8 mouse cellular contexts compared by ENCODE assay signal in genomic region chr11:101173631-101174388, GRCm38 (mm10). TPM values are rescaled to one million over a fixed set of nuclear protein-coding genes. Genes with fewer than 3 reads are reported as not detected.
DNase-seq lines count a peak whose midpoint lies in the region; ATAC-seq and TF ChIP-seq lines count a peak whose summit lies in the region.

No protein-coding gene starts in this region.

- 1% methylated on average over 61 of the region's 61 CpGs for WGBS in embryonic facial prominence, embryonic 13.5 days
- WGBS in heart, embryonic 11.5 days (ENCODE audit: insufficient replicate concordance), result 3% methylated on average over 61 of the region's 61 CpGs
- WGBS in liver, embryonic 15.5 days (ENCODE audit: insufficient replicate concordance), result 1% methylated on average over 61 of the region's 61 CpGs

- H3K27me3 ChIP-seq in C2C12 (ENCODE audit: control insufficient read depth, insufficient read depth, insufficient read length), result no peaks in the 10 kb centered on the region
- peaks cover 78% of the 10 kb centered on the region for H3K27me3 ChIP-seq in embryonic facial prominence, embryonic 13.5 days
- H3K27me3 ChIP-seq in heart, embryonic 11.5 days (ENCODE audit: control insufficient read depth, insufficient read depth, low read length), result peaks cover 52% of the 10 kb centered on the region
- H3K27me3 ChIP-seq in liver, embryonic 15.5 days, result peaks cover 100% of the 10 kb centered on the region

- no peaks in the 10 kb centered on the region for H3K36me3 ChIP-seq in C2C12 (ENCODE audit: control insufficient read depth, insufficient read depth)
- no peaks in the 10 kb centered on the region for H3K36me3 ChIP-seq in embryonic facial prominence, embryonic 13.5 days
- no peaks in the 10 kb centered on the region for H3K36me3 ChIP-seq in heart, embryonic 11.5 days (ENCODE audit: control insufficient read depth, insufficient read depth, low read length)
- no peaks in the 10 kb centered on the region for H3K36me3 ChIP-seq in liver, embryonic 15.5 days (replicated peaks)

- peak overlapping the region; percentile 67 for H3K4me2 ChIP-seq in embryonic facial prominence, embryonic 13.5 days
- H3K4me2 ChIP-seq in heart, embryonic 11.5 days, result peak overlapping the region; percentile 71
- peak overlapping the region; percentile 66 for H3K4me2 ChIP-seq in liver, embryonic 15.5 days

- DNase-seq in adrenal gland, postnatal 10 days, result peak; percentile 85
- DNase-seq in kidney, adult 8-10 months, result peak; percentile 76 to 80
- peak; percentile 65 to 78 for DNase-seq in natural killer cell, adult 2 months (ENCODE audit: low spot score in 2 of 2)
- DNase-seq in testis, postnatal 14 days (ENCODE audit: low spot score), result peak; percentile 72

- no peaks in the 10 kb centered on the region for H3K9me3 ChIP-seq in embryonic facial prominence, embryonic 13.5 days
- no peaks in the 10 kb centered on the region for H3K9me3 ChIP-seq in heart, embryonic 11.5 days (replicated peaks; ENCODE audit: control insufficient read depth, low read length)
- H3K9me3 ChIP-seq in liver, embryonic 15.5 days (replicated peaks), result no peaks in the 10 kb centered on the region

- TF ChIP-seq CTCF in C2C12 (IDR thresholded peaks at IDR 0.05; ENCODE audit: control insufficient read depth, insufficient read depth, insufficient read length), result peak; percentile 99

- peak overlapping the region; percentile 65 for H3ac ChIP-seq in C2C12 (ENCODE audit: control insufficient read depth, insufficient read length, low read depth)

- peak overlapping the region; percentile 51; the same call in 1 of the 2 replicates for H3K27ac ChIP-seq in embryonic facial prominence, embryonic 13.5 days
- H3K27ac ChIP-seq in heart, embryonic 11.5 days (ENCODE audit: low read depth, low read length), result peak overlapping the region; percentile 25
- peak overlapping the region; percentile 19; the same call in 1 of the 2 replicates for H3K27ac ChIP-seq in liver, embryonic 15.5 days (replicated peaks)

- H3K79me3 ChIP-seq in C2C12 (ENCODE audit: low read depth), result peaks cover 17% of the 10 kb centered on the region

- H3K4me1 ChIP-seq in embryonic facial prominence, embryonic 13.5 days, result peaks cover 80% of the 10 kb centered on the region
- H3K4me1 ChIP-seq in heart, embryonic 11.5 days (ENCODE audit: control insufficient read depth, insufficient read depth, low read length), result peaks cover 50% of the 10 kb centered on the region
- H3K4me1 ChIP-seq in liver, embryonic 15.5 days (replicated peaks), result peaks cover 73% of the 10 kb centered on the region

- ATAC-seq in embryonic facial prominence, embryonic 13.5 days (ENCODE audit: insufficient number of reproducible peaks, insufficient read depth, low FRiP score, low TSS enrichment, low read depth), result no peak; the same call in 1 of the 2 replicates
- peak; percentile 62; the same call in 1 of the 2 replicates for ATAC-seq in heart, embryonic 11.5 days (replicated peaks; ENCODE audit: insufficient number of reproducible peaks, low FRiP score, low TSS enrichment)
- ATAC-seq in liver, embryonic 15.5 days (ENCODE audit: insufficient read depth), result peak; percentile 51

- H3K4me3 ChIP-seq in C2C12 (ENCODE audit: insufficient read depth, poor library complexity, severe bottlenecking), result peak overlapping the region; percentile 29
- H3K4me3 ChIP-seq in embryonic facial prominence, embryonic 13.5 days, result peak overlapping the region; percentile 39
- peak overlapping the region; percentile 34 for H3K4me3 ChIP-seq in heart, embryonic 11.5 days (ENCODE audit: low read depth, low read length)
- H3K4me3 ChIP-seq in liver, embryonic 15.5 days (replicated peaks), result peak overlapping the region; percentile 37

- H3K79me2 ChIP-seq in C2C12 (ENCODE audit: control insufficient read depth, insufficient read depth), result peaks cover 22% of the 10 kb centered on the region

- H3K9ac ChIP-seq in embryonic facial prominence, embryonic 13.5 days, result peak overlapping the region; percentile 56
- peak overlapping the region; percentile 65 for H3K9ac ChIP-seq in heart, embryonic 11.5 days (ENCODE audit: low read depth, low read length)
- no peak overlapping the region for H3K9ac ChIP-seq in liver, embryonic 15.5 days

TF ChIP-seq in C2C12, 6 proteins besides CTCF, POLR2A, EP300 and RAD21:
- TF ChIP-seq MYOG (IDR thresholded peaks at IDR 0.05; ENCODE audit: control insufficient read depth, extremely low read depth, insufficient read length), result no peak
- peak; percentile 94 for TF ChIP-seq MAX (IDR thresholded peaks at IDR 0.05)
TF ChIP-seq in C2C12: peak in this region for 1.

RNA-seq across cellular contexts. Expression of gene Ccr10, which starts 1.4 kb away (rescaled TPM):
- 0.18 TPM for polyA plus RNA-seq in C2C12 (2012; fragmentation: generic; extraction: Trizol)
- under 1 TPM; 0.78 to 1.00 TPM for total RNA-seq in adrenal gland, postnatal 10 days (2021)
- polyA plus RNA-seq in embryonic facial prominence, embryonic 13.5 days (2015; fragmentation: Nextera tagmentation; extraction: Ambion mirVana), result 0.15 and 0.27 TPM in 2 replicates
- polyA plus RNA-seq in heart, embryonic 11.5 days (2014; fragmentation: Nextera tagmentation; extraction: Ambion mirVana), result 0.13 and 0.39 TPM in 2 replicates
- polyA plus RNA-seq in liver, embryonic 15.5 days (2015; fragmentation: Nextera tagmentation; extraction: Ambion mirVana), result 0.05 TPM in 1 of 2 replicates, not detected in the other

RNA-seq across cellular contexts. Expression of gene Plekhh3, which starts 2.7 kb away (rescaled TPM):
- polyA plus RNA-seq in C2C12 (2012; fragmentation: generic; extraction: Trizol), result 18.3 TPM
- 10 to 100 TPM; 26.2 to 40.8 TPM for total RNA-seq in adrenal gland, postnatal 10 days (2021)
- 9.7 and 10.2 TPM in 2 replicates for polyA plus RNA-seq in embryonic facial prominence, embryonic 13.5 days (2015; fragmentation: Nextera tagmentation; extraction: Ambion mirVana)
- 6.2 TPM in 2 replicates for polyA plus RNA-seq in heart, embryonic 11.5 days (2014; fragmentation: Nextera tagmentation; extraction: Ambion mirVana)
- 1.5 and 1.9 TPM in 2 replicates for polyA plus RNA-seq in liver, embryonic 15.5 days (2015; fragmentation: Nextera tagmentation; extraction: Ambion mirVana)

RNA-seq across cellular contexts. Expression of gene Cntnap1, which starts 3.5 kb away (rescaled TPM):
- polyA plus RNA-seq in C2C12 (2012; fragmentation: generic; extraction: Trizol), result 0.28 TPM
- 10 to 100 TPM; 12.1 to 15.9 TPM for total RNA-seq in adrenal gland, postnatal 10 days (2021)
- polyA plus RNA-seq in embryonic facial prominence, embryonic 13.5 days (2015; fragmentation: Nextera tagmentation; extraction: Ambion mirVana), result 0.50 and 1.2 TPM in 2 replicates
- polyA plus RNA-seq in heart, embryonic 11.5 days (2014; fragmentation: Nextera tagmentation; extraction: Ambion mirVana), result 0.46 and 0.70 TPM in 2 replicates
- polyA plus RNA-seq in liver, embryonic 15.5 days (2015; fragmentation: Nextera tagmentation; extraction: Ambion mirVana), result 0.07 and 0.12 TPM in 2 replicates

RNA-seq across cellular contexts. Expression of gene Tubg2, which starts 18.1 kb away (rescaled TPM):
- polyA plus RNA-seq in C2C12 (2012; fragmentation: generic; extraction: Trizol), result 0.13 TPM
- 1 to 10 TPM; 6.9 to 7.2 TPM for total RNA-seq in adrenal gland, postnatal 10 days (2021)
- 12.6 and 12.9 TPM in 2 replicates for polyA plus RNA-seq in embryonic facial prominence, embryonic 13.5 days (2015; fragmentation: Nextera tagmentation; extraction: Ambion mirVana)
- polyA plus RNA-seq in heart, embryonic 11.5 days (2014; fragmentation: Nextera tagmentation; extraction: Ambion mirVana), result 4.3 TPM in 2 replicates
- polyA plus RNA-seq in liver, embryonic 15.5 days (2015; fragmentation: Nextera tagmentation; extraction: Ambion mirVana), result 0.05 and 0.24 TPM in 2 replicates

RNA-seq across cellular contexts. Expression of gene Ezh1, which starts 52.5 kb away (rescaled TPM):
- 4.5 TPM for polyA plus RNA-seq in C2C12 (2012; fragmentation: generic; extraction: Trizol)
- 10 to 100 TPM; 27.9 to 37.9 TPM for total RNA-seq in adrenal gland, postnatal 10 days (2021)
- 16.9 and 19.8 TPM in 2 replicates for polyA plus RNA-seq in embryonic facial prominence, embryonic 13.5 days (2015; fragmentation: Nextera tagmentation; extraction: Ambion mirVana)
- polyA plus RNA-seq in heart, embryonic 11.5 days (2014; fragmentation: Nextera tagmentation; extraction: Ambion mirVana), result 10.2 and 12.7 TPM in 2 replicates
- 9.8 and 11.0 TPM in 2 replicates for polyA plus RNA-seq in liver, embryonic 15.5 days (2015; fragmentation: Nextera tagmentation; extraction: Ambion mirVana)
